Mouse (Mus musculus): Measurements from ENCODE around the gene Ncdn.

- TF ChIP-seq CTCF (IDR thresholded peaks at IDR 0.05; ENCODE audit: control insufficient read depth, insufficient read depth, insufficient replicate concordance, low read depth, low read length), result no peak
- no peak for TF ChIP-seq POLR2A (IDR thresholded peaks at IDR 0.05; ENCODE audit: control insufficient read depth, low read depth, low read length)
Observed at GRCm38 (mm10) chr4:126762586-126763359, 9.5 kb upstream of the Ncdn start.
